Mouse (Mus musculus): ENCODE results near the gene Mrps16. TPM values are rescaled to one million over a fixed set of nuclear protein-coding genes. Genes with fewer than 3 reads are reported as not detected.

The Mrps16 gene
- polyA plus RNA-seq, 1 experiment from 2014 or later, result 100 TPM

DNA sequence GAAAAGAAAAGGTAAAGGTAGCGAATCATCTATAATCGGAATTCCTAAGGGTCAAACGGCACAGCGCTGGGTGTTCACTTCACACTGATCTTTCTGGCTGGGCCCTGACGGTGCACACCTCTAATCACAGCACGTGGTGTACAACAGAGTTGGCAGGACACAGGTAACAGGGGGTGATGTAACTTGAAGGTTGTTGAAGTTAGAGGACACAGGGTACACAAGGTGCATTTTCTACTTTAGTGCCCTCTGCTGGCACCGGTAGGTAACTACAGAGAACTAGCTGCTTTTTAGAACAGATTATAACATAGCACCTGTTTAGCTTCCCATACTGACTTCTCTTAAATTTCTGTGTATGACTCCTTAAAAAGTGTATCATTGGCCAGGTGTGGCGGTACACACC lies 53.3 kb downstream of the Mrps16 start:
- Histone ChIP-seq H3K4me1 (ENCODE audit: control insufficient read depth, insufficient read depth, low read length) (no peaks in the 10 kb centered on the region), H3K9ac (ENCODE audit: low read depth, low read length) (no peak overlapping the region), H3K9me3 (ENCODE audit: control insufficient read depth, low read length) (no peaks in the 10 kb centered on the region), H3K4me2 (ENCODE audit: low read depth, low read length) (no peak overlapping the region), H3K27ac (ENCODE audit: low read length) (no peak overlapping the region), H3K36me3 (ENCODE audit: control insufficient read depth, insufficient read depth, low read length) (peaks cover 19% of the 10 kb centered on the region), H3K27me3 (replicated peaks; ENCODE audit: control insufficient read depth, insufficient read depth, low read length) (no peaks in the 10 kb centered on the region), H3K4me3 (ENCODE audit: low read length) (no peak overlapping the region)
- WGBS, result 85% methylated on average over 8 of the region's 8 CpGs
- ATAC-seq, result no peak

DNA sequence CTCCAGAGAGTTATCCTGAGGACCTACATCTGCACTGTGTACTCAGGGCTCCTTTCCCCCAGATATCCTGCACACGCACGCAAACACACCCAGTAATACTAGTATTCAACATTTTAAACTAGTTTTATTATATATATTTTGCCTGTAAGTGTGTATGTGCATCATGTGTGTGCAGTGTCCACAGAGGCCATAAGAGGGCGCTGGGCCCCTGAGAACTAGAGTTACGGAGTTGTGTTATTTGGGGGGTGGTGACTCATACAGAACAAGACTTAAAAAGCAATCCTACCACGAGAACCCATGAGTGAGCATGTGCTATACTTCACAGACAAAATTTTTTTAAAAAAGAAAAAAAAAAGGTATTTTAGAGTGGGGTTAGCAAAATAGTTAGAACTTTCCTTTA lies 54.0 kb downstream of the Mrps16 start:
- Histone ChIP-seq H3K27ac (ENCODE audit: low read length) (no peak overlapping the region), H3K4me1 (ENCODE audit: control insufficient read depth, insufficient read depth, low read length) (no peaks in the 10 kb centered on the region), H3K36me3 (ENCODE audit: control insufficient read depth, insufficient read depth, low read length) (peaks cover 20% of the 10 kb centered on the region), H3K4me2 (ENCODE audit: low read depth, low read length) (no peak overlapping the region), H3K27me3 (replicated peaks; ENCODE audit: control insufficient read depth, insufficient read depth, low read length) (no peaks in the 10 kb centered on the region), H3K4me3 (ENCODE audit: low read length) (no peak overlapping the region), H3K9ac (ENCODE audit: low read depth, low read length) (no peak overlapping the region), H3K9me3 (ENCODE audit: control insufficient read depth, low read length) (no peaks in the 10 kb centered on the region)
- WGBS, result 95% methylated on average over 5 of the region's 5 CpGs
- no peak for ATAC-seq

Other genes starting within 250 kb of the Mrps16 start
- 10.7 and 10.9 TPM in 2 replicates for gene Kcnk5, start 211.8 kb downstream of the Mrps16 start, polyA plus RNA-seq (2015; fragmentation: Nextera tagmentation; extraction: Ambion mirVana)
- gene Kcnk16, start 124.4 kb downstream of the Mrps16 start, polyA plus RNA-seq (2015; fragmentation: Nextera tagmentation; extraction: Ambion mirVana), result 5.6 and 5.7 TPM in 2 replicates
- gene Nudt13, start 98.9 kb downstream of the Mrps16 start, polyA plus RNA-seq (2015; fragmentation: Nextera tagmentation; extraction: Ambion mirVana), result 15.7 and 16.8 TPM in 2 replicates
- gene Ecd, start 45.5 kb downstream of the Mrps16 start, polyA plus RNA-seq (2015; fragmentation: Nextera tagmentation; extraction: Ambion mirVana), result 42.5 and 46.9 TPM in 2 replicates
- 24.8 and 25.6 TPM in 2 replicates for gene Fam149b, start 45.5 kb downstream of the Mrps16 start, polyA plus RNA-seq (2015; fragmentation: Nextera tagmentation; extraction: Ambion mirVana)
- 99.2 and 119 TPM in 2 replicates for gene Dnajc9, start 4.7 kb downstream of the Mrps16 start, polyA plus RNA-seq (2015; fragmentation: Nextera tagmentation; extraction: Ambion mirVana)
- gene Cfap70, start 58.6 kb upstream of the Mrps16 start, polyA plus RNA-seq (2015; fragmentation: Nextera tagmentation; extraction: Ambion mirVana), result 0.12 and 0.18 TPM in 2 replicates
- 45.9 TPM in 2 replicates for gene Anxa7, start 86.5 kb upstream of the Mrps16 start, polyA plus RNA-seq (2015; fragmentation: Nextera tagmentation; extraction: Ambion mirVana)
- gene Mss51, start 103.3 kb upstream of the Mrps16 start, polyA plus RNA-seq (2015; fragmentation: Nextera tagmentation; extraction: Ambion mirVana), result 0.45 and 0.65 TPM in 2 replicates
- 17.3 and 22.6 TPM in 2 replicates for gene Ppp3cb, start 152.9 kb upstream of the Mrps16 start, polyA plus RNA-seq (2015; fragmentation: Nextera tagmentation; extraction: Ambion mirVana)
- gene Usp54, start 247.4 kb upstream of the Mrps16 start, polyA plus RNA-seq (2015; fragmentation: Nextera tagmentation; extraction: Ambion mirVana), result 3.1 and 3.3 TPM in 2 replicates

All from intestine, embryonic 16.5 days (tissue).